Mouse (Mus musculus): ENCODE data around the gene Gm42674. TPM values are rescaled to one million over a fixed set of nuclear protein-coding genes. Genes with fewer than 3 reads are reported as not detected.

Gene Gm42674
- total and polyA plus RNA-seq, 3 experiments = not detected

DNA sequence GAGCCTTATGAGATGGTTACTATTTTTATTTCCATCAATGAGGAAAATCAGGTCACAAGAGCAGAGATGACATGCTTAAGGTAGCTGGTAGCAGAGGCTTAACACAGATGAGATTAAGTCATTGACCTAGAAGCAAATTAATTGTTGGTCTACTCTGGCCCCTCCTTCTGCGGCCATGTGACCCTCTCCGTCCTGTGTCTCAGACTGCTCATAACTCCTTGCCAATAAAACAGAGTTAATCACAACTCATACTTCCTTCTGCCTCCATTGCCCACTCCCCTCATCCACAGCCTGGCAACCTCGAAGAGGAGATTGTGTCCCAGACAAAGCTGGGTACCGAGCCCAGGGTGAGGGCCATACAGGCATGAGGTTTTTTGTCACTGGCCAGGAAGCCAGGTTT, 3.5 kb upstream of the Gm42674 start:
- Histone ChIP-seq H3K79me2 (replicated peaks; ENCODE audit: control insufficient read depth, extremely low read depth, insufficient read depth, poor library complexity, severe bottlenecking) (no peaks in the 10 kb centered on the region), H3K4me2 (ENCODE audit: insufficient read depth, low read depth, poor library complexity, severe bottlenecking) (no peak overlapping the region), H3K36me3 (replicated peaks in 1 of 2; ENCODE audit: control insufficient read depth in 1 of 2, insufficient read depth in 1 of 2, low read length in 1 of 2) (no peaks in the 10 kb centered on the region), H3K9me3 (replicated peaks; ENCODE audit: low read length) (peaks cover 7% of the 10 kb centered on the region), H3K27me3 (replicated peaks) (no peaks in the 10 kb centered on the region), H3K9ac (ENCODE audit: insufficient read depth, low read depth) (no peak overlapping the region), H3K4me1 (ENCODE audit: control insufficient read depth in 1 of 2, insufficient read depth in 2 of 2) (peaks cover 2 to 6% of the 10 kb centered on the region in 2 experiments; a peak in 3 of 4 replicates), H3K27ac (ENCODE audit: insufficient read depth, low read depth) (no peak overlapping the region), H3K4me3 (replicated peaks in 1 of 3; ENCODE audit: low read depth in 2 of 3, low read length in 2 of 3, poor library complexity in 1 of 3) (no peak overlapping the region)
- no peak for TF ChIP-seq USF1 (IDR thresholded peaks at IDR 0.05; ENCODE audit: low read depth, low read length)
- no peak for TF ChIP-seq RAD21 (IDR thresholded peaks at IDR 0.05; ENCODE audit: low read depth, low read length)
- no peak for TF ChIP-seq NRF1 (IDR thresholded peaks at IDR 0.05; ENCODE audit: low read depth, low read length)
- no peak for TF ChIP-seq TBP (conservative IDR thresholded peaks at IDR 0.05; ENCODE audit: low read depth, low read length)
- no peak for TF ChIP-seq MYC (IDR thresholded peaks at IDR 0.05; ENCODE audit: low read depth, low read length)
- TF ChIP-seq POLR2AphosphoS2 (IDR thresholded peaks at IDR 0.05; ENCODE audit: low read depth, low read length) = no peak
- no peak for TF ChIP-seq RCOR1 (conservative IDR thresholded peaks at IDR 0.05; ENCODE audit: low read depth, low read length)
- no peak for TF ChIP-seq MAX (IDR thresholded peaks at IDR 0.05; ENCODE audit: low read length)
- DNase-seq (ENCODE audit: extremely low read depth) = no peak
- dilution Hi-C loops (cut with MboI; ENCODE audit: extremely low pct_ligation_motif_present, extremely low pct_unique_long_range_greater_than_20kb, low sequenced_read_pairs) = no loop called here
- in situ Hi-C loops (cut with MboI; ENCODE audit: low pct_ligation_motif_present, low pct_unique_long_range_greater_than_20kb, low sequenced_read_pairs) = no loop called here

- DNase-seq (ENCODE audit: extremely low read depth) = no peak
- peaks cover 6 to 7% of the 10 kb centered on the region in 2 experiments for H3K4me1 ChIP-seq (ENCODE audit: control insufficient read depth in 1 of 2, insufficient read depth in 2 of 2)
- H3K4me2 ChIP-seq (ENCODE audit: insufficient read depth, low read depth, poor library complexity, severe bottlenecking) = no peak overlapping the region
- dilution Hi-C loops (cut with MboI; ENCODE audit: extremely low pct_ligation_motif_present, extremely low pct_unique_long_range_greater_than_20kb, low sequenced_read_pairs) (no loop called here), in situ Hi-C loops (cut with MboI; ENCODE audit: low pct_ligation_motif_present, low pct_unique_long_range_greater_than_20kb, low sequenced_read_pairs) (no loop called here)
- peaks cover under 1% of the 10 kb centered on the region for H3K9me3 ChIP-seq (replicated peaks; ENCODE audit: low read length)
- no peaks in the 10 kb centered on the region for H3K79me2 ChIP-seq (replicated peaks; ENCODE audit: control insufficient read depth, extremely low read depth, insufficient read depth, poor library complexity, severe bottlenecking)
- no peak overlapping the region for H3K27ac ChIP-seq (ENCODE audit: insufficient read depth, low read depth)
- no peak overlapping the region for H3K9ac ChIP-seq (ENCODE audit: insufficient read depth, low read depth)
- H3K27me3 ChIP-seq (replicated peaks) = no peaks in the 10 kb centered on the region
- H3K4me3 ChIP-seq (replicated peaks in 1 of 3; ENCODE audit: low read depth in 2 of 3, low read length in 2 of 3, poor library complexity in 1 of 3) = no peak overlapping the region
- H3K36me3 ChIP-seq (replicated peaks in 1 of 2; ENCODE audit: control insufficient read depth in 1 of 2, insufficient read depth in 1 of 2, low read length in 1 of 2) = no peaks in the 10 kb centered on the region
- TF ChIP-seq PAX5 (IDR thresholded peaks at IDR 0.05; ENCODE audit: low read length) (no peak), IRF4 (IDR thresholded peaks at IDR 0.05; ENCODE audit: low read depth, low read length) (no peak), BHLHE40 (IDR thresholded peaks at IDR 0.05; ENCODE audit: low read depth, low read length) (no peak), MXI1 (IDR thresholded peaks at IDR 0.05; ENCODE audit: low read depth, low read length) (no peak), E2F4 (IDR thresholded peaks at IDR 0.05; ENCODE audit: insufficient replicate concordance, low read depth, low read length) (no peak), ZNF384 (IDR thresholded peaks at IDR 0.05; ENCODE audit: low read depth, low read length) (no peak), CHD1 (IDR thresholded peaks at IDR 0.05; ENCODE audit: low read depth, low read length) (no peak), USF2 (conservative IDR thresholded peaks at IDR 0.05; ENCODE audit: low read depth, low read length) (no peak), JUND (conservative IDR thresholded peaks at IDR 0.05; ENCODE audit: low read depth, low read length) (no peak), MAZ (IDR thresholded peaks at IDR 0.05; ENCODE audit: low read depth, low read length) (no peak), ZC3H11A (IDR thresholded peaks at IDR 0.05; ENCODE audit: low read depth, low read length) (no peak), NRF1 (IDR thresholded peaks at IDR 0.05; ENCODE audit: low read depth, low read length) (no peak), ELF1 (IDR thresholded peaks at IDR 0.05; ENCODE audit: low read depth, low read length) (no peak), EP300 (IDR thresholded peaks at IDR 0.05; ENCODE audit: low read length) (no peak), MAX (IDR thresholded peaks at IDR 0.05; ENCODE audit: low read length) (no peak), RAD21 (IDR thresholded peaks at IDR 0.05; ENCODE audit: low read depth, low read length) (no peak)
These were observed 2.3 kb upstream of the Gm42674 start for GRCm38 (mm10) chr3:90599401-90599800.
